Mouse (Mus musculus) right cerebral cortex, adult 2 months (tissue): ENCODE data around the gene Taok2.

ENCODE experiments used
- DNase-seq, 2 experiments: peaks; one replicate each; pipeline ENCODE4 v3.0.0; 2021 to 2022; ENCODE audit warnings: low spot score in 2 of 2

Gene Taok2

GRCm38 (mm10) chr7:126831539-126831938 lies 53.0 kb downstream of the Taok2 start, which contains the start of gene 4930451I11Rik:
TSS of gene 4930451I11Rik (minus strand) at chr7:126831639.
- no peak for DNase-seq

GRCm38 (mm10) chr7:126825952-126826351 lies 58.6 kb downstream of the Taok2 start:
- DNase-seq = no peak

GRCm38 (mm10) chr7:126825403-126825802 lies 59.1 kb downstream of the Taok2 start:
- DNase-seq = no peak

GRCm38 (mm10) chr7:126823940-126824339 lies 60.6 kb downstream of the Taok2 start:
- no peak for DNase-seq

- no peak for DNase-seq
These were observed 61.2 kb downstream of the Taok2 start for GRCm38 (mm10) chr7:126823202-126823711.

- no peak for DNase-seq
These were observed 61.8 kb downstream of the Taok2 start for GRCm38 (mm10) chr7:126822741-126823140.

- peak; percentile 83 to 85 for DNase-seq
These were observed 62.5 kb downstream of the Taok2 start for GRCm38 (mm10) chr7:126821835-126822511.

GRCm38 (mm10) chr7:126818818-126819217 lies 65.7 kb downstream of the Taok2 start:
- no peak for DNase-seq

GRCm38 (mm10) chr7:126817595-126817994 lies 66.9 kb downstream of the Taok2 start:
- DNase-seq = no peak

- DNase-seq = no peak
These were observed 68.0 kb downstream of the Taok2 start for GRCm38 (mm10) chr7:126816494-126816893.

GRCm38 (mm10) chr7:126815726-126816222 lies 68.7 kb downstream of the Taok2 start:
- no peak for DNase-seq
